Mouse (Mus musculus) E14TG2a.4 (cell line): ENCODE data around the gene Mcmbp.

Experiments used
- CTCF ChIP-seq: conservative IDR thresholded peaks from 2 replicates; pipeline ENCODE4 v1.5.1; 2014; ENCODE audit warnings: low read length
- NANOG ChIP-seq: IDR thresholded peaks from 2 replicates; pipeline ENCODE4 v1.6.1; 2014; ENCODE audit warnings: borderline replicate concordance, low read length, mixed read lengths

GRCm38 (mm10) chr7:128672408-128673010, 67.8 kb downstream of the Mcmbp start:
- TF ChIP-seq CTCF (no peak), NANOG (no peak)
